Mouse (Mus musculus) neutrophil, adult 83 days (primary cell): ENCODE results near the gene Krt14. TPM values are rescaled to one million over a fixed set of nuclear protein-coding genes. Genes with fewer than 3 reads are reported as not detected.

ENCODE experiments used
- total RNA-seq, 2 experiments: library from RNA; stranded (reverse); gene quantifications; one replicate each; pipeline ENCODE4 v1.2.4; 2023

Krt14 gene
- total RNA-seq = not detected

GRCm38 (mm10) chr11:100207498-100207897, at the start of gene Krt14:
Krt14 (minus strand) TSS chr11:100207548.

DNA sequence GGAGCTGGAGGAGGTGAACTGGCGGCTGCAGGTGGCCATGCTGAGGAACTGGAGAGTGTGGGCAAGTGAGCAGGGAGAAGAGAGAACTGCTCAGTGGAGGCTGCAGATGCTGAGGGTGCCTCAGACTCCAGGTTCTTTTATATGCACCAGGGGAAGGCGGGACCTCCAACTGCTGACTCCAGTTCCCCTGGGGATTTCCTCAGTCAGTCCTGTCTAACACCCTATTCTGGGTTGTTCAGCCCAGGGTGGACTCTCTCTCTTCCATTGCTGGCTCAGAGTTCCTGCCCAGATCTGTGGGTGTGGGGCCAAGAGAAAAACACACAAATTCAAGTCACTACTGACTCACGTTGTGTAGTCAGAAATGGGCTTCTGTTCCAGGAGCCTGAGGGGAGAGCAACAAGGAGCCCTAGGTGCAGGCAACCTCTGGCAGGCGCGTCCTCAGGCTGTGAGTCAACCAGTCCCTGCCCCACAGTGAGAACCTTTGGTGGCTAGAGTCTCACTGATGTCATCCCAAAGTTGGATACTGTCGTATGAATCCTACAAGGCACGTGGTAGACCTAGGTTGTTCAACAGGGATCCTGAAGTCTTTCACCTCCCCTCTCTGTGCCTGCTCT, 41.6 kb upstream of the Krt14 start, which contains the start of gene Krt16:
Gene Krt16, minus strand, starts transcription at position 51 of the 614 bp plus-strand sequence.

DNA sequence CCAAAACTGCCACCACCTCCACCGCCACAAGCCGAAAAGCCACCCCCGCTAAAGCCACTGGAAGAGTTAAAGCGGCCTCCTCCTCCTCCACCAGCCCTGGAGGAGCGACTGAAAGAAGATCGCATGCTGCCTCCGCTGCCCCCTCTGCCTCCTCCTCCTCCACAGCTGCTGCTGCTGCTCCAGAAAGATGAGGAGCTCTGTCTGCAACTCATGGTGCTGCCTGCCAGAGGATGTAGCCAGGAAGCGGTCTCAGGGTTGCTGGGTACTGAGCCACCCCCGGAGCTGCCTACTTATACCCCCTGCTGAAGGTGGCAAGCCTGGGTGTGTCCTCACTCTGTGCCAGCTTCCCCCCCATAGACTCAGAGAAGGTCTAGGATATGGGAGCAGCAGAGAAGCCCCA, 14.4 kb downstream of the Krt14 start, which contains the start of gene Krt9:
Gene Krt9, minus strand, starts transcription at position 255 of the 400 bp plus-strand sequence.

Other genes with a start within 250 kb of the Krt14 start
- gene Krtap29-1, start 228.5 kb downstream of the Krt14 start, total RNA-seq = not detected
- not detected for gene Krtap16-1, start 221.0 kb downstream of the Krt14 start, total RNA-seq
- not detected for gene Krtap17-1, start 213.6 kb downstream of the Krt14 start, total RNA-seq
- gene Krt33a, start 191.3 kb downstream of the Krt14 start, total RNA-seq = not detected
- gene Krt33b, start 177.7 kb downstream of the Krt14 start, total RNA-seq = not detected
- gene Krt34, start 166.0 kb downstream of the Krt14 start, total RNA-seq = not detected
- not detected for gene Krt31, start 157.0 kb downstream of the Krt14 start, total RNA-seq
- gene Krt32, start 119.3 kb downstream of the Krt14 start, total RNA-seq = not detected
- gene Krt35, start 111.3 kb downstream of the Krt14 start, total RNA-seq = not detected
- not detected for gene Krt36, start 101.9 kb downstream of the Krt14 start, total RNA-seq
- not detected for gene Krt13, start 86.0 kb downstream of the Krt14 start, total RNA-seq
- not detected for gene Krt15, start 71.6 kb downstream of the Krt14 start, total RNA-seq
- gene Krt19, start 58.9 kb downstream of the Krt14 start, total RNA-seq = not detected
- not detected for gene Krt9, start 14.3 kb downstream of the Krt14 start, total RNA-seq
- gene Krt16, start 41.4 kb upstream of the Krt14 start, total RNA-seq = not detected
- not detected for gene Krt17, start 53.5 kb upstream of the Krt14 start, total RNA-seq
- not detected for gene Krt42, start 62.3 kb upstream of the Krt14 start, total RNA-seq
- gene Eif1, start 112.3 kb upstream of the Krt14 start, total RNA-seq = 1,000 to 10,000 TPM; 1,687 to 1,738 TPM
- gene Gast, start 126.9 kb upstream of the Krt14 start, total RNA-seq = not detected
- gene Hap1, start 148.6 kb upstream of the Krt14 start, total RNA-seq = under 1 TPM; 0.59 to 0.73 TPM
- gene Jup, start 190.2 kb upstream of the Krt14 start, total RNA-seq = 10 to 100 TPM; 16.1 to 24.1 TPM
- gene P3h4, start 207.3 kb upstream of the Krt14 start, total RNA-seq = under 1 TPM in 1 of 2 experiments, not detected in 1; 0.31 TPM
- 1 to 10 TPM; 1.0 to 1.6 TPM for gene Fkbp10, start 208.1 kb upstream of the Krt14 start, total RNA-seq
- gene Nt5c3b, start 234.3 kb upstream of the Krt14 start, total RNA-seq = 1 to 10 TPM; 6.4 to 6.5 TPM
- not detected for gene Klhl10, start 234.4 kb upstream of the Krt14 start, total RNA-seq